Mouse (Mus musculus) gastrocnemius, adult 8-10 months (tissue): ENCODE measurements at regions not wholly inside any gene's neighbourhood (a gene's known extent, or its start where the extent isn't known, plus 50 kb on each side); places are given as distances from the start of the nearest gene placed in this dataset.

Experiments used
- DNase-seq, 2 experiments: peaks; one replicate each; pipeline ENCODE4 v3.0.0; 2022; ENCODE audit warnings: low spot score in 2 of 2

- no peak for DNase-seq
Measured at GRCm38 (mm10) chr14:25173281-25173680, 285.7 kb upstream of the Zmiz1 start.

GRCm38 (mm10) chr14:25173873-25174272 lies 285.1 kb upstream of the Zmiz1 start:
- DNase-seq, result no peak

GRCm38 (mm10) chr14:25174402-25174801 lies 284.6 kb upstream of the Zmiz1 start:
- no peak for DNase-seq

DNA sequence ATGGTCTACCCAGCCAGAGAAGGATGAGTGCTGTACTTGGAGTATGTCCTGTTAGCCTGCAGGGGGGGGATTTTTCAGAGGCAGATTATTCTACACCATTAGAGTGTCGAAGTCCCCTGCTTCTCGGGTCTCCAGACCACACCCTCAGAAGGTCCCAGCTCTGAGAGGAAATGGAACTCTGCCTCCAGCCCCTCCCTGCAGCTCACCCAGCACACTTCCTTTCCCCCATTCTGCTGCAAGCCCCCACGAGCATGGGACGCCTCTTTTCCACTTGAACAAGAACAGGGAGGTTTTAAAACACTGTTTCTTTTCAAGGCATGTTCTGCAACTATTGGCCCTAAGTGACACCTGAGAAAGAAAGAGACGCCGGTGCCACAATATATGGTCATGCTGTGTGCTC lies 282.8 kb upstream of the Zmiz1 start:
- no peak for DNase-seq

DNA sequence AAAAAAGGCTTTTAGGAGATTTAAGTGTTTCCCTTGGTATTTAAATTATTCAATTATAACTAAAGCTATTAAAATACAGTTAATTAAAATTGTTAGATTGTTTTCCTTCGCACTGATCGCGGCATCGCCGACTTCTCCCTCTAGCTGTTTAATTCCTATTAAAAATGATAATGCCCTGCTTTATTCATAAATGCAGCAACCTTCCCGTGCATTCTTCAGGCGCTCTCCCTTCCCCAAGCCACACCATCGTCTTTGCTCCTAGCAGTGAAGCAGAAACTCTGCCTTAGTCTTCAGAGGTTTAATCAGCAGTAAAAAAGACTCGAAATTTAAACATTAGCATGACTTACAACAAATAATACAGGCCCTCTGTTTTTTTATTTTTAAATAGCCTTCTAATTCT lies 278.9 kb upstream of the Zmiz1 start:
- no peak for DNase-seq

- peak; percentile 17 to 33 for DNase-seq
Measured at GRCm38 (mm10) chr14:25181406-25181805, 277.6 kb upstream of the Zmiz1 start.

DNA sequence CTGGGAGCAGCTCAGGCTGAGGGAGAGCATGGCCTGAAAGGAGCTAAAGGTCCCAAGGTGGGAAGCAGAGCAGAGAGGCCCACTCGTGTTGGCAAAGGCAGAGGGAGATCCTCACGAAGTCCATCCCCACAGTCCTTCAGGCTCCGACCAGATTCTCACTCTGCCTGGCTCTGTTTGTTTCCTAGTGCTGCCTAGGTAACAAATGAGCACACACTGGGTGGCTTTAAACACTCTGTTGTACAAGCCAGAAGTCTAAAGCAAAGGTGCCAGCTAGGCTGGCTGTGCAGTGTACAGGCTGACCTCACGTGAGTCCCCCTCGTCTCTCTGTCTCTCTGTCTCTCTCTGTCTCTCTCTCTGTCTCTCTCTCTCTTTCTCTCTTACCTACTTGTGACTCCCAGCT lies 274.9 kb upstream of the Zmiz1 start:
- no peak for DNase-seq

DNA sequence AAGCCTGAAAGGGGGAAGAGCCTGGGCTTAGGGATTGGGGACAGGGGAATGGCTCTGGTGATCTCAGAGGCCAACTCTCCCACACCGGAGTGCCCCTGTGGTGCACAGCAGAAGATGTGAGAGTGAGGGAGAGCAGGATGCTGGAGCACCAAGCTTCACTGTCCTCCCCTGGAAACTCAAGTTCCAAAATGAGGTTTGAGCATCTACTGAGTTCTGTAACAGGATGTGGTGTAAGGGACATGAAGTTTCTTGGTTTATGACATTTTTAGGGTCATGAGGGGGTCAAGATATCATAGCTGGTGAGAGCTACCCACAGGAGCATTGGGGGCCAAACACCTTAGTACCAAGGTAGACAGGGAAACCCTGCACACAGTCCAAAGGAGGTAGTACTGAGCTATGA lies 274.1 kb upstream of the Zmiz1 start:
- no peak for DNase-seq

- DNase-seq, result no peak
Measured at GRCm38 (mm10) chr14:25185556-25185958, 273.4 kb upstream of the Zmiz1 start.

GRCm38 (mm10) chr14:25185959-25186771 lies 272.8 kb upstream of the Zmiz1 start:
- DNase-seq, result no peak

- DNase-seq, result peak in 1 of 2 experiments; percentile 49
Measured at GRCm38 (mm10) chr14:25187715-25188114, 271.3 kb upstream of the Zmiz1 start.

- DNase-seq, result no peak
Measured at GRCm38 (mm10) chr14:25189256-25189655, 269.7 kb upstream of the Zmiz1 start.

GRCm38 (mm10) chr14:25190680-25191270 lies 268.2 kb upstream of the Zmiz1 start:
- peak in 1 of 2 experiments; percentile 43 for DNase-seq

DNA sequence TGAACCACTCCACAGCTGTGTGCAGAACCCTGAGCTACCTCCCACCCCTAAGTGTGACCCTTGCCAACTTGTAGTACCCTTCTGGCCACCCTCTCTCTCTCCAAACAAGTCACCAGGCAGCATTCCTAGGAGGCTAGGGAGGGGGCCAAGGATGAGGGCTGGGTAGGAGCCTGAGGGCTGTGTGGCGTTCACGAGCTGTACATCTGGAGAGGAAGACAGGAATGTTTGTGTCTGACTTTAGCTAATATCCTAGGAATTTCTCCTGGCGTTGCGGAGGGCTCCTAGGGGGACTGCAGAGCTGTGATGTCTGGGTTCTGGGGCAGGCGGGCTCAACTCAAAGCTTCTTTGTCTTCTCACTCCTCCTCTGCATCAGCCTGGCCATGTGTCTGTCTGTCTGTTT lies 262.2 kb upstream of the Zmiz1 start:
- no peak for DNase-seq

GRCm38 (mm10) chr14:25199900-25200299 lies 259.1 kb upstream of the Zmiz1 start:
- no peak for DNase-seq

GRCm38 (mm10) chr14:25200656-25201179 lies 258.3 kb upstream of the Zmiz1 start:
- no peak for DNase-seq

DNA sequence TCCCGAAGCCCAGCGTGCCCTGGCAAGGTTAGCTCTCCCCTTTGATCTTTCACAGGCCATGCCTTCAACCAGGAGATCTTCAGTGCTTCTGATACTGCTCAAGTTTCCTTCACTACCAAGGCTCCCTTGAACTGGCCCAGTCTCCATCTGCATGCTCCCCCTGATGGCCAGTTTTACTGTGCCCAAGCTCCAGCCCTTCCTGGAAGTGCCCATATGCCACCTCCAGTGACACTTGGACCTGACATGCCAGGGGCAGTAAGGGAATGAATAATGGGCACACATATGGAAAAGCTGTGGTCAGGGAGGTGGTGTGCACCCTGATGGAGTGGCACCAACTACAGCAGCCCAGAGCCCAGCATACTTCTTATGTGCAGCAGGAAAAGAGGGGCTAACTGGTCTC lies 256.7 kb upstream of the Zmiz1 start:
- no peak for DNase-seq

- DNase-seq, result no peak
Measured at GRCm38 (mm10) chr14:25204091-25204490, 254.9 kb upstream of the Zmiz1 start.

DNA sequence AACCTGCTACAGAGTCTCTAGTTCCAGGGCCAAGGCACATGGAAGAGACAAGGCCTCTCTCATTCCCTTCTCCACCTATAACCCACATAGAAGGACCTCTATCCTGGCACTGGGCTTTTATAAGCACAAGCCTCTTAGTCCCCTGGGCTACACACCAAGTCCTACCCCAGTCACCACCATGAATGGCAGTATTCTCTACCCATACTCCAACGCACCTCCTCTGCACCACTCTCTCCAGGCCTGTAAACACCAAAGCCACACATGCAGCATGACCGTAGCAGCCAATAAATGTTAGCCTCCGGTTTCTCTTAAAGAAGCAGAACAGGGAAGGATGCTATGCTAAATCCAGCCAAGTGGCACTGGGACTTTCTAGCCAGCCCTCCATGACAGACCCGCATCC lies 252.1 kb upstream of the Zmiz1 start:
- no peak for DNase-seq

DNA sequence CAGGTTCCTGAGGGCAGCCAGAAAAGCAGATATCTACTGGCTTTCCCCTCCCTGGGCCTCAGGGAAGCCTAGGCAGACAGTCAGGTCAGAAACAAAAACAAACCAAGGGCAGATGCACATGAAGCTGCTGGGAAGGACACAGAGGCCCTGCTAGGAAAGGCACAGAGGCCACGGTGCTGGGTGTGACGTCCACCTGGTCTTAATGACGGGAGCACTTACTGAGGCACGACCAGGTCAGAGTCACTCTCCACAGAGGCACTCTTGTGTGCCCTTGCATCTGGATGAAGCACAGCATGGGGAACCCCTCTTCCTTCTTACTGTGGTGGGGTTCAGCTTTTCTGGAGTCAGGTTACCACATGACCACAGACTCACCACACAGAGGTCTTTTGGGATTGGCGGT lies 251.6 kb upstream of the Zmiz1 start:
- no peak for DNase-seq

- DNase-seq, result no peak
Measured at GRCm38 (mm10) chr14:25208221-25209056, 250.5 kb upstream of the Zmiz1 start.

- DNase-seq, result no peak
Measured at GRCm38 (mm10) chr14:25213056-25213455, 245.9 kb upstream of the Zmiz1 start.
